Mouse (Mus musculus) heart, embryonic 13.5 days (tissue): ENCODE measurements around the gene Fbp1. TPM values are rescaled to one million over a fixed set of nuclear protein-coding genes. Genes with fewer than 3 reads are reported as not detected.

ENCODE experiments used
- polyA plus RNA-seq: library from polyadenylated mRNA; unstranded; fragments of >200 nt; fragmentation: Nextera tagmentation; extraction: Ambion mirVana; gene quantifications from 2 replicates; pipeline ENCODE4 v1.2.1, GENCODE M21; 2015

Fbp1 gene
- polyA plus RNA-seq, 1 experiment from 2014 or later: 0.44 TPM

Other genes starting within 250 kb of the Fbp1 start
- gene Platr25, start 127.6 kb downstream of the Fbp1 start, polyA plus RNA-seq: 13.1 and 16.1 TPM in 2 replicates
- gene Gm5141, start 102.5 kb downstream of the Fbp1 start, polyA plus RNA-seq: 5.7 and 7.0 TPM in 2 replicates
- not detected in 2 replicates for gene Fbp2, start 29.9 kb downstream of the Fbp1 start, polyA plus RNA-seq
- 54.5 and 57.7 TPM in 2 replicates for gene 2010111I01Rik, start 76.6 kb upstream of the Fbp1 start, polyA plus RNA-seq